Comparison of ENCODE assay signal across 28 mouse cellular contexts in the genomic region with DNA sequence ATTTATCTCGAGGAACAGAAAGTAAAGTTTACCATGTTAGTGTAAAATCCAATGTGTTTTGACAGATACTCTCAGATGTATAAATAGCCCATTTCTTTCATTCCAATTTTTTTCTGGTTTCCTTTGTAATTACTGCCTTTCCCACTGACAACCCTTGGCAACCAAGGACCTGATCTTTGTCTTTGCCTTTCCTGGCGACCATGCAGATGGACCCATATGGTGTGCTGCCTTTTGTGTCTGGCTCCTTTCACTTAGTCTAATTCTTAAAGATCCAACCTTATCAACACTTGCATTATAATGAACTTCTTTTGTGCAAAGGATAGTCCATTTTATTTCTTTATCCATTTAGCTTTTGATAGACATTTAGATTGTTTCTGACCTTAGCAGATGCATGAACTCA.
A peak's percentile ranks its signal among the peaks of the same experiment; 100 is the strongest.
DNase-seq lines count a peak whose midpoint lies in the region; ATAC-seq and TF ChIP-seq lines count a peak whose summit lies in the region.
"Had no signal": no experiment of that assay in that cellular context is flagged by ENCODE, and none has a peak within 500 bp of the region (broad histone marks: within the 10 kb centered on the region; RNA-seq: fewer than 3 reads in every experiment).

No protein-coding gene starts in this region.

- peak; percentile 88 for ATAC-seq in forebrain, embryonic 13.5 days
- ATAC-seq in midbrain, embryonic 11.5 days (ENCODE audit: low FRiP score), result 0 out of 2 replicates have a peak, but pooled peaks have one; percentile 52
- ATAC-seq in midbrain, embryonic 16.5 days, result no peak
- peak; percentile 87 for ATAC-seq in forebrain, embryonic 14.5 days
- peak; percentile 82 for ATAC-seq in forebrain, postnatal 0 days
- ATAC-seq: activated CD4-positive, CD25-positive, alpha-beta regulatory T cell, adult 4 months; CD4-positive, CD25-positive, alpha-beta regulatory T cell, adult 4 months; hindbrain, embryonic 16.5 days; intestine, embryonic 15.5 days had no signal

- no peak overlapping the region for H3K9ac ChIP-seq in forebrain, embryonic 13.5 days
- no peak overlapping the region for H3K9ac ChIP-seq in midbrain, embryonic 11.5 days (ENCODE audit: low read length)
- no peak overlapping the region for H3K9ac ChIP-seq in midbrain, embryonic 16.5 days (ENCODE audit: low read depth, low read length)
- no peak overlapping the region for H3K9ac ChIP-seq in forebrain, embryonic 14.5 days (ENCODE audit: low read length)
- H3K9ac ChIP-seq in forebrain, postnatal 0 days, result no peak overlapping the region
- H3K9ac ChIP-seq: embryonic facial prominence, embryonic 12.5 days; embryonic facial prominence, embryonic 15.5 days; heart, embryonic 13.5 days; intestine, embryonic 15.5 days had no signal

- no peak for TF ChIP-seq CTCF in forebrain, postnatal 0 days (IDR thresholded peaks at IDR 0.05; ENCODE audit: low read depth)

- H3K36me3 ChIP-seq in forebrain, embryonic 13.5 days (ENCODE audit: poor library complexity, severe bottlenecking), result no peaks in the 10 kb centered on the region
- H3K36me3 ChIP-seq in forebrain, embryonic 10.5 days (replicated peaks), result no peaks in the 10 kb centered on the region
- H3K36me3 ChIP-seq in midbrain, embryonic 11.5 days (ENCODE audit: control insufficient read depth, insufficient read depth, low read length), result no peaks in the 10 kb centered on the region
- H3K36me3 ChIP-seq in midbrain, embryonic 16.5 days (ENCODE audit: control insufficient read depth, insufficient read depth, low read length), result no peaks in the 10 kb centered on the region
- no peaks in the 10 kb centered on the region for H3K36me3 ChIP-seq in forebrain, embryonic 14.5 days (ENCODE audit: control insufficient read depth, insufficient read depth, low read length)
- no peaks in the 10 kb centered on the region for H3K36me3 ChIP-seq in forebrain, postnatal 0 days (ENCODE audit: insufficient read depth)
- H3K36me3 ChIP-seq: embryonic facial prominence, embryonic 12.5 days; embryonic facial prominence, embryonic 15.5 days; heart, embryonic 10.5 days; heart, embryonic 13.5 days; intestine, embryonic 15.5 days had no signal

- no peak overlapping the region for H3K27ac ChIP-seq in forebrain, embryonic 13.5 days
- H3K27ac ChIP-seq in forebrain, embryonic 10.5 days, result no peak overlapping the region
- no peak overlapping the region for H3K27ac ChIP-seq in midbrain, embryonic 11.5 days (ENCODE audit: low read depth, low read length)
- no peak overlapping the region for H3K27ac ChIP-seq in midbrain, embryonic 16.5 days (ENCODE audit: low read length)
- 0 out of 2 replicates have a peak overlapping the region, but pooled peaks have one; percentile 36 for H3K27ac ChIP-seq in forebrain, embryonic 14.5 days (ENCODE audit: low read depth, low read length)
- no peak overlapping the region for H3K27ac ChIP-seq in forebrain, postnatal 0 days (ENCODE audit: low read depth, low read length)
- H3K27ac ChIP-seq: embryonic facial prominence, embryonic 12.5 days; embryonic facial prominence, embryonic 15.5 days; heart, adult 2 months; heart, embryonic 10.5 days; heart, embryonic 13.5 days; intestine, embryonic 15.5 days had no signal

- no peak for DNase-seq in forebrain, embryonic 10.5 days (ENCODE audit: extremely low spot score, low spot score)
- DNase-seq in midbrain, embryonic 11.5 days (ENCODE audit: low spot score, missing footprints), result no peak
- DNase-seq in forebrain, embryonic 14.5 days (ENCODE audit: low spot score), result peak; percentile 72
- no peak for DNase-seq in forebrain, postnatal 0 days
- no peak for DNase-seq in adrenal gland, postnatal 36 days
- DNase-seq in kidney, adult 18-20 months, result no peak
- DNase-seq: adrenal gland, adult 8-10 months; adrenal gland, postnatal 25 days; cerebellum, adult 11 months; cerebellum, adult 2 months; cerebellum, adult 9-11 months; cerebellum, postnatal 25 days; gastrocnemius, postnatal 10 days; gastrocnemius, postnatal 36 days; heart, adult 2 months; heart, postnatal 14 days; heart, postnatal 4 days; kidney, adult 11 months had no signal

- WGBS in forebrain, embryonic 13.5 days, result 9% methylated on average over 2 of the region's 2 CpGs
- WGBS in forebrain, embryonic 10.5 days, result 51% methylated on average over 2 of the region's 2 CpGs
- WGBS in midbrain, embryonic 11.5 days, result 35% methylated on average over 2 of the region's 2 CpGs
- 21% methylated on average over 2 of the region's 2 CpGs for WGBS in midbrain, embryonic 16.5 days
- 5% methylated on average over 2 of the region's 2 CpGs for WGBS in forebrain, embryonic 14.5 days
- 11% methylated on average over 2 of the region's 2 CpGs for WGBS in forebrain, postnatal 0 days

- H3K27me3 ChIP-seq in forebrain, embryonic 13.5 days, result no peaks in the 10 kb centered on the region
- no peaks in the 10 kb centered on the region for H3K27me3 ChIP-seq in forebrain, embryonic 10.5 days (ENCODE audit: poor library complexity, severe bottlenecking)
- no peaks in the 10 kb centered on the region for H3K27me3 ChIP-seq in midbrain, embryonic 11.5 days (ENCODE audit: control insufficient read depth, insufficient read depth, low read length)
- H3K27me3 ChIP-seq in midbrain, embryonic 16.5 days (ENCODE audit: control insufficient read depth, insufficient read depth, low read depth, low read length), result no peaks in the 10 kb centered on the region
- H3K27me3 ChIP-seq in forebrain, embryonic 14.5 days (replicated peaks; ENCODE audit: control insufficient read depth, insufficient read depth, low read length), result no peaks in the 10 kb centered on the region
- H3K27me3 ChIP-seq in forebrain, postnatal 0 days (ENCODE audit: insufficient read depth, low read length), result no peaks in the 10 kb centered on the region
- H3K27me3 ChIP-seq: embryonic facial prominence, embryonic 12.5 days; embryonic facial prominence, embryonic 15.5 days; heart, embryonic 13.5 days; intestine, embryonic 15.5 days had no signal

- H3K4me1 ChIP-seq in forebrain, embryonic 13.5 days, result peaks cover 13% of the 10 kb centered on the region
- H3K4me1 ChIP-seq in forebrain, embryonic 10.5 days, result peaks cover 10% of the 10 kb centered on the region; the same call in 1 of the 2 replicates
- H3K4me1 ChIP-seq in midbrain, embryonic 11.5 days (ENCODE audit: control insufficient read depth, insufficient read depth, low read length), result no peaks in the 10 kb centered on the region; the same call in 1 of the 2 replicates
- no peaks in the 10 kb centered on the region for H3K4me1 ChIP-seq in midbrain, embryonic 16.5 days (ENCODE audit: control insufficient read depth, insufficient read depth, low read length)
- H3K4me1 ChIP-seq in forebrain, embryonic 14.5 days (ENCODE audit: control insufficient read depth, insufficient read depth, low read length), result peaks cover 10% of the 10 kb centered on the region; the same call in 1 of the 2 replicates
- 0 out of 2 replicates have a peak, but pooled peaks cover 7% of the 10 kb centered on the region for H3K4me1 ChIP-seq in forebrain, postnatal 0 days (ENCODE audit: insufficient read depth)
- H3K4me1 ChIP-seq: embryonic facial prominence, embryonic 12.5 days; embryonic facial prominence, embryonic 15.5 days; heart, embryonic 10.5 days; heart, embryonic 13.5 days; intestine, embryonic 15.5 days had no signal

- H3K9me3 ChIP-seq in forebrain, embryonic 13.5 days (replicated peaks), result no peaks in the 10 kb centered on the region
- no peaks in the 10 kb centered on the region for H3K9me3 ChIP-seq in forebrain, embryonic 10.5 days
- H3K9me3 ChIP-seq in midbrain, embryonic 11.5 days (ENCODE audit: control insufficient read depth, low read length), result no peaks in the 10 kb centered on the region
- H3K9me3 ChIP-seq in midbrain, embryonic 16.5 days (replicated peaks; ENCODE audit: control insufficient read depth, low read length, poor library complexity, severe bottlenecking), result no peaks in the 10 kb centered on the region
- no peaks in the 10 kb centered on the region for H3K9me3 ChIP-seq in forebrain, embryonic 14.5 days (replicated peaks; ENCODE audit: control insufficient read depth, low read length)
- no peaks in the 10 kb centered on the region for H3K9me3 ChIP-seq in forebrain, postnatal 0 days (ENCODE audit: low read length)
- H3K9me3 ChIP-seq: embryonic facial prominence, embryonic 12.5 days; embryonic facial prominence, embryonic 15.5 days; heart, embryonic 10.5 days; heart, embryonic 13.5 days; intestine, embryonic 15.5 days had no signal

- no peak overlapping the region for H3K4me2 ChIP-seq in forebrain, embryonic 13.5 days
- H3K4me2 ChIP-seq in midbrain, embryonic 11.5 days, result no peak overlapping the region
- no peak overlapping the region for H3K4me2 ChIP-seq in midbrain, embryonic 16.5 days (ENCODE audit: low read length)
- H3K4me2 ChIP-seq in forebrain, embryonic 14.5 days (ENCODE audit: low read length), result no peak overlapping the region
- H3K4me2 ChIP-seq in forebrain, postnatal 0 days (ENCODE audit: low read depth), result no peak overlapping the region
- H3K4me2 ChIP-seq: embryonic facial prominence, embryonic 12.5 days; embryonic facial prominence, embryonic 15.5 days; heart, embryonic 13.5 days; intestine, embryonic 15.5 days had no signal

- H3K4me3 ChIP-seq in forebrain, embryonic 13.5 days, result no peak overlapping the region
- no peak overlapping the region for H3K4me3 ChIP-seq in forebrain, embryonic 10.5 days
- no peak overlapping the region for H3K4me3 ChIP-seq in midbrain, embryonic 11.5 days (ENCODE audit: low read depth, low read length)
- H3K4me3 ChIP-seq in midbrain, embryonic 16.5 days (ENCODE audit: low read depth, low read length), result no peak overlapping the region
- no peak overlapping the region for H3K4me3 ChIP-seq in forebrain, embryonic 14.5 days (ENCODE audit: low read depth, low read length)
- no peak overlapping the region for H3K4me3 ChIP-seq in forebrain, postnatal 0 days (ENCODE audit: low read depth, low read length)
- H3K4me3 ChIP-seq: embryonic facial prominence, embryonic 12.5 days; embryonic facial prominence, embryonic 15.5 days; heart, adult 2 months; heart, embryonic 10.5 days; heart, embryonic 13.5 days; intestine, embryonic 15.5 days had no signal
